Comparison of ENCODE assay signal across 24 mouse cellular contexts in genomic region chr10:18339386-18339785, GRCm38 (mm10). TPM values are rescaled to one million over a fixed set of nuclear protein-coding genes. Genes with fewer than 3 reads are reported as not detected.
DNase-seq lines count a peak whose midpoint lies in the region; ATAC-seq and TF ChIP-seq lines count a peak whose summit lies in the region.
"Had no signal": no experiment of that assay in that cellular context is flagged by ENCODE, and none has a peak within 500 bp of the region (broad histone marks: within the 10 kb centered on the region; RNA-seq: fewer than 3 reads in every experiment).

No protein-coding gene starts in this region.

- no peak overlapping the region for H3K4me2 ChIP-seq in kidney, postnatal 0 days (ENCODE audit: low read length)
- H3K4me2 ChIP-seq in lung, embryonic 15.5 days: no peak overlapping the region
- H3K4me2 ChIP-seq: embryonic facial prominence, embryonic 12.5 days; embryonic facial prominence, embryonic 15.5 days; heart, embryonic 11.5 days; hindbrain, embryonic 12.5 days; hindbrain, embryonic 15.5 days had no signal

- H3K27ac ChIP-seq in kidney, postnatal 0 days: no peak overlapping the region
- no peak overlapping the region for H3K27ac ChIP-seq in lung, embryonic 15.5 days
- H3K27ac ChIP-seq: embryonic facial prominence, embryonic 12.5 days; embryonic facial prominence, embryonic 15.5 days; gastrocnemius, adult 2 months; heart, adult 2 months; hindbrain, embryonic 12.5 days; hindbrain, embryonic 15.5 days had no signal

- 0 out of 2 replicates have a peak, but pooled peaks have one; percentile 65 for ATAC-seq in kidney, postnatal 0 days (replicated peaks; ENCODE audit: low FRiP score, low read depth)
- ATAC-seq in lung, embryonic 15.5 days (ENCODE audit: borderline replicate concordance, extremely low read depth, low FRiP score, low TSS enrichment): peak; percentile 57; the same call in 1 of the 2 replicates
- peak; percentile 27 for ATAC-seq in granulocyte monocyte progenitor cell, adult 5-6 weeks (replicated peaks; ENCODE audit: poor library complexity, severe bottlenecking)
- ATAC-seq: CD4-positive, CD25-positive, alpha-beta regulatory T cell, adult 4 months; forebrain, embryonic 14.5 days; forebrain, postnatal 0 days had no signal

- no peak for TF ChIP-seq CTCF in kidney, postnatal 0 days (IDR thresholded peaks at IDR 0.05; ENCODE audit: low read depth)

- H3K4me3 ChIP-seq in kidney, postnatal 0 days (replicated peaks; ENCODE audit: low read depth, low read length): no peak overlapping the region
- H3K4me3 ChIP-seq in lung, embryonic 15.5 days: no peak overlapping the region
- H3K4me3 ChIP-seq: embryonic facial prominence, embryonic 12.5 days; embryonic facial prominence, embryonic 15.5 days; gastrocnemius, adult 2 months; heart, adult 2 months; hindbrain, embryonic 12.5 days; hindbrain, embryonic 15.5 days had no signal

- H3K9ac ChIP-seq in kidney, postnatal 0 days (ENCODE audit: low read depth, low read length): no peak overlapping the region
- no peak overlapping the region for H3K9ac ChIP-seq in lung, embryonic 15.5 days
- H3K9ac ChIP-seq: embryonic facial prominence, embryonic 12.5 days; embryonic facial prominence, embryonic 15.5 days; forebrain, postnatal 0 days; hindbrain, embryonic 12.5 days; hindbrain, embryonic 15.5 days had no signal

- no peaks in the 10 kb centered on the region for H3K9me3 ChIP-seq in kidney, postnatal 0 days (replicated peaks; ENCODE audit: low read length)
- H3K9me3 ChIP-seq in lung, embryonic 15.5 days: no peaks in the 10 kb centered on the region
- H3K9me3 ChIP-seq: embryonic facial prominence, embryonic 12.5 days; embryonic facial prominence, embryonic 15.5 days; hindbrain, embryonic 12.5 days; hindbrain, embryonic 15.5 days had no signal

- 56% methylated on average over 6 of the region's 6 CpGs for WGBS in kidney, postnatal 0 days
- 55% methylated on average over 6 of the region's 6 CpGs for WGBS in lung, embryonic 15.5 days

- no peaks in the 10 kb centered on the region; the same call in none of the 2 replicates for H3K4me1 ChIP-seq in kidney, postnatal 0 days (replicated peaks; ENCODE audit: insufficient read depth, low read length)
- H3K4me1 ChIP-seq in lung, embryonic 15.5 days: peaks cover 4% of the 10 kb centered on the region; the same call in 1 of the 2 replicates
- H3K4me1 ChIP-seq: embryonic facial prominence, embryonic 15.5 days; hindbrain, embryonic 15.5 days had no signal

- peak; percentile 74 for DNase-seq in kidney, postnatal 0 days (ENCODE audit: low spot score)
- no peak for DNase-seq in kidney, postnatal 14 days
- no peak for DNase-seq in lung, adult 18-20 months
- no peak for DNase-seq in right cerebral cortex, adult 18-20 months
- DNase-seq: adrenal gland, adult 2 months; adrenal gland, postnatal 14 days; cerebellum, adult 11 months; cerebellum, adult 2 months; cerebellum, adult 9-11 months; cerebellum, postnatal 25 days; forebrain, postnatal 0 days; gastrocnemius, adult 2 months; gastrocnemius, postnatal 14 days; heart, adult 2 months had no signal

- no peaks in the 10 kb centered on the region for H3K36me3 ChIP-seq in kidney, postnatal 0 days (ENCODE audit: insufficient read depth, low read length)
- H3K36me3 ChIP-seq in lung, embryonic 15.5 days: no peaks in the 10 kb centered on the region
- H3K36me3 ChIP-seq: embryonic facial prominence, embryonic 12.5 days; embryonic facial prominence, embryonic 15.5 days; hindbrain, embryonic 12.5 days; hindbrain, embryonic 15.5 days had no signal

- no peaks in the 10 kb centered on the region for H3K27me3 ChIP-seq in kidney, postnatal 0 days (ENCODE audit: insufficient read depth, low read length)
- no peaks in the 10 kb centered on the region for H3K27me3 ChIP-seq in lung, embryonic 15.5 days
- H3K27me3 ChIP-seq: embryonic facial prominence, embryonic 12.5 days; embryonic facial prominence, embryonic 15.5 days; hindbrain, embryonic 12.5 days; hindbrain, embryonic 15.5 days had no signal

RNA-seq across cellular contexts. Expression of gene Nhsl1, which starts 20.6 kb away (rescaled TPM):
- 8.5 and 8.8 TPM in 2 replicates for polyA plus RNA-seq in kidney, postnatal 0 days (2015; fragmentation: Nextera tagmentation; extraction: Ambion mirVana)
- 3.9 and 4.4 TPM in 2 replicates for polyA plus RNA-seq in lung, embryonic 15.5 days (2015; fragmentation: Nextera tagmentation; extraction: Ambion mirVana)
- total RNA-seq in granulocyte monocyte progenitor cell, adult 5-6 weeks (2014; fragmentation: Nextera tagmentation): 0.15 and 1.7 TPM in 2 replicates
- total RNA-seq in granulocyte monocyte progenitor cell, adult 5-6 weeks (2017): 0.93 and 1.0 TPM in 2 replicates
- total RNA-seq: MEL had no signal
